Mouse (Mus musculus) ES-E14 (cell line): Measurements from ENCODE around the gene Rps8.

ENCODE experiments used
- MAFK ChIP-seq: IDR thresholded peaks from 2 replicates; pipeline ENCODE4 v1.6.1; 2014; ENCODE audit warnings: mild to moderate bottlenecking, low read depth, low read length, inconsistent platforms; ENCODE audit not compliant: insufficient read depth
- ZC3H11A ChIP-seq: IDR thresholded peaks from 2 replicates; pipeline ENCODE4 v1.6.1; 2012; ENCODE audit warnings: low read depth, mild to moderate bottlenecking, inconsistent platforms, low read length, borderline replicate concordance
- ZNF384 ChIP-seq: IDR thresholded peaks from 2 replicates; pipeline ENCODE4 v1.6.1; 2012; ENCODE audit warnings: low read depth, low read length, inconsistent platforms

DNA sequence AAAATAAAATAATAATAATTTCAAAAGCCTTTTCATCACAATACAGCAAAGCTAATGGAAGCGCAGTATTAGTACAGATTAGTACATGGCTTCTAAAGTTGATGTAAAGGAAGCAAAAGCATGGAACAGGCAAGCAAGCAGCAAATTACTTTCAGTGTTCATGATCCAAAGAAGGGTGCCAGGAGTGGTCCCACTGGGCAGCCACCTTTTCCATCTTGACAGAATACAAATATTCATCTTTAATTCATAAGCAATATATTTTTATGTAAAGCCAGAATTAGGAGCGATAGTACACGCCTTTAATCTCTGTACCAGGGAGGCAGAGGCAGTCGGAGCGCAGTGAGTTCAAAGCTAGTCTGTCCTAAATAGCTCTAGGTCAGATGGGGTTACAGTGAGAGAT lies 36.4 kb downstream of the Rps8 start:
- TF ChIP-seq ZC3H11A: no peak
- TF ChIP-seq MAFK: no peak
- TF ChIP-seq ZNF384: no peak
